Mouse (Mus musculus) heart, postnatal 0 days (tissue): Measurements from ENCODE around the gene Apba3. TPM values are rescaled to one million over a fixed set of nuclear protein-coding genes. Genes with fewer than 3 reads are reported as not detected.

ENCODE experiments used
- ATAC-seq: fragments of 200-750 bp; cut with Nextera tagmentation; 2 replicates; pipeline ENCODE4 v1.8.0; 2017; ENCODE audit warnings: low read depth, moderate number of reproducible peaks, moderate library complexity; ENCODE audit not compliant: insufficient read depth
- DNase-seq: peaks from one replicate; pipeline ENCODE4 v3.0.0-alpha.2; 2016; ENCODE audit warnings: low spot score
- H3K27ac ChIP-seq: fragments of 300-500 bp; sonication (generic); 2 replicates; pipeline ENCODE4 v1.5.1; 2014; ENCODE audit warnings: low read depth, mild to moderate bottlenecking
- H3K27me3 ChIP-seq: fragments of 300-500 bp; sonication (generic); 2 replicates; pipeline ENCODE4 v1.6.1; 2014; ENCODE audit warnings: low read length, mixed read lengths; ENCODE audit not compliant: control insufficient read depth, insufficient read depth
- H3K36me3 ChIP-seq: fragments of 300-500 bp; sonication (generic); replicated peaks from 2 replicates; pipeline ENCODE4 v1.6.1; 2014; ENCODE audit warnings: low read length, mixed read lengths; ENCODE audit not compliant: control insufficient read depth, insufficient read depth
- H3K4me1 ChIP-seq: fragments of 300-500 bp; sonication (generic); 2 replicates; pipeline ENCODE4 v1.6.1; 2014; ENCODE audit warnings: antibody characterized with exemption; ENCODE audit not compliant: control insufficient read depth, insufficient read depth
- H3K4me2 ChIP-seq: fragments of 300-500 bp; sonication (generic); 2 replicates; pipeline ENCODE4 v1.6.1; 2014; ENCODE audit warnings: low read depth, mild to moderate bottlenecking, low read length, moderate library complexity
- H3K4me3 ChIP-seq: fragments of 300-500 bp; sonication (generic); 2 replicates; pipeline ENCODE4 v1.5.1; 2014; ENCODE audit warnings: low read depth, low read length
- H3K9ac ChIP-seq: fragments of 300-500 bp; sonication (generic); replicated peaks from 2 replicates; pipeline ENCODE4 v1.6.1; 2014; ENCODE audit warnings: low read depth, low read length, mixed read lengths
- H3K9me3 ChIP-seq: fragments of 300-500 bp; sonication (generic); replicated peaks from 2 replicates; pipeline ENCODE4 v1.6.1; 2016; ENCODE audit warnings: low read length; ENCODE audit not compliant: control insufficient read depth
- CTCF ChIP-seq: IDR thresholded peaks from 2 replicates; pipeline ENCODE4 v1.5.1; 2016; ENCODE audit warnings: antibody characterized with exemption, control low read depth, low read depth
- EP300 ChIP-seq: IDR thresholded peaks from 2 replicates; pipeline ENCODE4 v1.6.1; 2016; ENCODE audit warnings: antibody characterized with exemption, low read depth
- WGBS: fragments of 180-500 bp; shearing (Covaris S2); extraction: QIAGEN DNeasy Blood & Tissue Kit; methylation state at CpG from one replicate; pipeline ENCODE4 v1.1.7; 2014; 5-methylcytosine and 5-hydroxymethylcytosine counted together
- polyA plus RNA-seq: library from polyadenylated mRNA; unstranded; fragments of >200 nt; fragmentation: Nextera tagmentation; extraction: Ambion mirVana; gene quantifications from 2 replicates; pipeline ENCODE4 v1.2.1, GENCODE M21; 2015
- total RNA-seq: library from RNA; depleted of rRNA; stranded (reverse); fragments of >200 nt; gene quantifications from 2 replicates; pipeline ENCODE4 v1.2.3, GENCODE M21; 2014; ENCODE audit warnings: low replicate concordance

Gene Apba3
- total and polyA plus RNA-seq, 2 experiments from 2014 or later = 45.2 to 114 TPM

DNA sequence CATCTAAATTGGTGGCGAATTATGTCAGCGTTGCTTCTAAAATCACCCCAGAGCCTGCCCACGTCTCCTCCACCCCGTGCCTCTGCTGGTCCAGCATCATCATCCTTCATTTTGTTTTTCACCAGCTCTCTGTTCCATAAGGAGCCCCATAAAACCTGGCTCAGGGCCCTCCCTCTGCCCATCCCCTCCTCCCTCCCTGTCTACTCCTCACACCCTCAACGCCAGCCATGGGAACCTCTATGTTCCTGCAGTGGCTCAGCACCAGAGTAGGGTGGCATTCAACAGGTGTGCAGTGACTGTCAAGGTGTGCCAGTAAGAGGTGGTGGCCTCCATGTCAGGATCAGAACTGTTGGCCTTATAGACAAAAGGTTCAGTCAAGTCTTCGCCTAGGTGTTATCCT lies 28.4 kb downstream of the Apba3 start:
- H3K4me2 ChIP-seq = no peak overlapping the region
- H3K4me1 ChIP-seq = peaks cover 47% of the 10 kb centered on the region
- no peak overlapping the region for H3K4me3 ChIP-seq
- TF ChIP-seq CTCF (no peak), EP300 (no peak)
- H3K27me3 ChIP-seq = peaks cover 8% of the 10 kb centered on the region; the same call in 1 of the 2 replicates
- no peak for DNase-seq
- H3K9me3 ChIP-seq = no peaks in the 10 kb centered on the region
- no peaks in the 10 kb centered on the region for H3K36me3 ChIP-seq
- no peak overlapping the region for H3K27ac ChIP-seq
- WGBS = 91% methylated on average over 6 of the region's 6 CpGs
- no peak for ATAC-seq
- H3K9ac ChIP-seq = no peak overlapping the region

DNA sequence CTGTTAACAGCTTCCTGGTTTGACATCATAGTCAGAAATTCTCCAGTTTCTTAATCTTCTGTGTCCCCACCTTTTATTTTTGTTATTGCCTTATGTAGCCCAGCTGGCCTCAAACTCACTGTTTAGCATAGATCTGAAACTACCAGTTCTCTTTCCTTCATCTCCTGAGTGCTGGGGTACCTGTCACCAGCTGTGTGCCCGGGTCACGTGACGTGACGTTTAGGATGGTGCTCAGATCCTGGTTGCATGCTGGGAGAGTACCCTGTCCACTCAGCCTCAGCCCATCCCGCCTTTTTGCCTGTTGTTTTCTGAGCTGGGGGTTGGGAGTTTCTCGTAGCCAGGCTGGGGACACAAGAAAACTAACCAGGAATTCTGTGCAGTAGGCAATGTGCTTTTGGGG lies 30.5 kb downstream of the Apba3 start:
- DNase-seq = no peak
- TF ChIP-seq CTCF (no peak), EP300 (no peak)
- no peaks in the 10 kb centered on the region for H3K36me3 ChIP-seq
- no peaks in the 10 kb centered on the region for H3K27me3 ChIP-seq
- 78% methylated on average over 6 of the region's 6 CpGs for WGBS
- peaks cover 62% of the 10 kb centered on the region for H3K4me1 ChIP-seq
- 0 out of 2 replicates have a peak overlapping the region, but pooled peaks have one; percentile 20 for H3K9ac ChIP-seq
- H3K4me3 ChIP-seq = no peak overlapping the region
- no peak for ATAC-seq
- peak overlapping the region; percentile 32; the same call in 1 of the 2 replicates for H3K4me2 ChIP-seq
- no peaks in the 10 kb centered on the region for H3K9me3 ChIP-seq
- H3K27ac ChIP-seq = peak overlapping the region; percentile 82

DNA sequence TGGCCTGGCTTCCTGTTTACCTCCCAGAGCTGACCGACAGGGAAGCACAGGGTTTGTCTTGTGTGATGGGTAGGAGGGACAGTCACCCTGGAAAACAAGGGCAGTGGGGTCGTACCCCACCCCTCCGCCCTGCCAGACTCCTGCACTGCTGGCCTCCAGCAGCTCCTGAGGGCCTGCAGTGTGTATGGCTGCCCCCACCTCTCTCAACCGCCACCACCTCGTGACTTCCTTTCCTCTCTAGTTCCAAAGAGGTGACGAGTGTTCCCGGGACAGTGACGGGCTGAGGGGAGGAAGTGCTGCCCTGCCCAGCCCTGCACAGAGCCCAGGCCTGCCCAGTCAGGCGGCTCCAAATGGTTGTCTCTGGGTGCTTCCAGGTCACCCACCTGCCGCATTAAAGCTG lies 31.1 kb downstream of the Apba3 start:
- WGBS = 23% methylated on average over 10 of the region's 10 CpGs
- Histone ChIP-seq H3K4me3 (no peak overlapping the region), H3K4me1 (peaks cover 68% of the 10 kb centered on the region), H3K36me3 (no peaks in the 10 kb centered on the region), H3K27ac (peak overlapping the region; percentile 82), H3K27me3 (no peaks in the 10 kb centered on the region), H3K9ac (0 out of 2 replicates have a peak overlapping the region, but pooled peaks have one; percentile 20), H3K4me2 (peak overlapping the region; percentile 32), H3K9me3 (no peaks in the 10 kb centered on the region)
- ATAC-seq (peak; percentile 27), DNase-seq (no peak)
- TF ChIP-seq EP300 = no peak
- TF ChIP-seq CTCF = no peak

DNA sequence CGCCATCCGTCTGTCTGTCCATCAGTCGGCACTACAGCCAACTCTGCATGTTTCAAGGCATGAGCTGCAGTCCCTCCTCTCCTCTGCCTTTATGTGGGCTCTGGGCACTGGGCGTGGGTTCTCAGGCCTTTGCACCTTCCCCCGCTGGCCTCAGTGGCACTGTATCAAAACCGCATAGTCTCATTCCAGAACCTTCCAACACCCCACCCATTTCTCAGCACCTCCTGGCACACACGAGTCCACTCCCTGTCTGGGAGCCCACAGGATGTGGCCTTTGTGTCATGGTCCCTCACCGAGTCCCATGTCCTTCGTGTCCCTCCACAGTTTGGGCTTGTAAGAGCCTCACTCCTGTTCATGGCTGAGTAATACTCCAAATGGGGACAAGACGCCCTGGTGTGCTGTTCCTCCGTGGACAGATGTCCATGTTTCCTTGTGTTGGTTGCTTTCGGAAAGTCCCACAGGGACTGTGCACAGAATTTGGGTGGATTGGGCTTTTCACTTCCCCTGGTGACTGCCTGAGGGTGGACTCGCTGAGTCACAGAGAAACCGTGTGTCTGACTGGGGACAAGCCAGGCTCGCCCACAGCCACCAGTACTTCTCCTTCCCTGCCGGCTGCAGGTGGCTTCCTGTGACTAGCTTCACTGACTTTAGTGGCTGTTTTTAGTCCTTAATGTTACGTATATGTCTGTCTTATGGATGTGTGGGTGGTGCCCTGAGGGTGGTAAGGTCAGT lies 31.8 kb downstream of the Apba3 start:
- Histone ChIP-seq H3K9ac (no peak overlapping the region), H3K36me3 (no peaks in the 10 kb centered on the region), H3K4me3 (no peak overlapping the region), H3K27me3 (no peaks in the 10 kb centered on the region), H3K4me2 (no peak overlapping the region; the same call in 1 of the 2 replicates), H3K27ac (peak overlapping the region; percentile 82), H3K9me3 (no peaks in the 10 kb centered on the region), H3K4me1 (peaks cover 74% of the 10 kb centered on the region)
- ATAC-seq (no peak), DNase-seq (no peak)
- 87% methylated on average over 17 of the region's 17 CpGs for WGBS
- TF ChIP-seq CTCF (no peak), EP300 (0 out of 2 replicates have a peak, but pooled peaks have one; percentile 27)

DNA sequence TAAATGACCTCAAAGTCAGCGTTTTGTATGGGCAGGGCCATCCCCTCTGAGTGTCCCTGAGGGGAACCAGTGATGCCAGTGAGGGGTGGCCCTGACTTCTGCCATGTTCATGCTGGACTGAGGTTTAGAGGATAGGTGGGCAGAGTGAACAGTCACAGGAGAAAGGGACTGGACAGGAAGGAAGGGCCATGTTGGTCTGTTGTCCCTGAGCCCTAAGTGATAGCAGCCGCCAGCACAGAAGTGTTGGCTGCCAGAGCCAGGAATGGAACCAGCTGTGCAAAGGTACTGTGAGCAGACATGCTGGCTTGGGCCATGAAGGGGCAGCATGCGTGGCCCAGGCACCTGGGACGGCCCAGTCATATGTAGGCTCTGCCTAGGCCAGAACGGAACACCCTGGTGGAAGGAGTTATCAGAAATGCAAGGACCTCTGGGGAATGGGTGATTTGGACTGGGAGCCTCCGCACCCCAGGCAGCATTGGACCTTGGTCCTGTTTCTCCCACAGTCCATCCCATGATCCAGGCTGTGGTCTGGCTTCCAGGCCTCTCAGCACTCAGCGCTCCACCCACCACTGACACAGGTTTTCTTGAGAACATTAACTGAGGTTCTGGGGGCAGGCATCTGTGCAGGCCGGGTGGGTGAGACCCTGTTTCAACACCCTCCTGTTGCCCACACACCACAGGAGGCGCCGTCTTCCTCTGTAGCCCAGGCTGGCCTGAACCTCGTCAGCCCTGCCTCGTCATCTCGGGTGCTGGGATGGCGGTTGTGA lies 33.0 kb downstream of the Apba3 start:
- H3K4me2 ChIP-seq = no peak overlapping the region
- ATAC-seq (no peak), DNase-seq (no peak)
- H3K4me1 ChIP-seq = peaks cover 63% of the 10 kb centered on the region
- TF ChIP-seq EP300 = no peak
- TF ChIP-seq CTCF = no peak
- 76% methylated on average over 14 of the region's 14 CpGs for WGBS
- no peaks in the 10 kb centered on the region for H3K9me3 ChIP-seq
- 0 out of 2 replicates have a peak overlapping the region, but pooled peaks have one; percentile 8 for H3K9ac ChIP-seq
- H3K27ac ChIP-seq = 0 out of 2 replicates have a peak overlapping the region, but pooled peaks have one; percentile 82
- H3K27me3 ChIP-seq = no peaks in the 10 kb centered on the region
- H3K4me3 ChIP-seq = no peak overlapping the region
- H3K36me3 ChIP-seq = no peaks in the 10 kb centered on the region
